Mouse (Mus musculus) spleen, adult 10 weeks (tissue): ENCODE measurements around the gene Camk2n1. TPM values are rescaled to one million over a fixed set of nuclear protein-coding genes. Genes with fewer than 3 reads are reported as not detected.

Experiments used
- polyA plus RNA-seq: library from polyadenylated mRNA; stranded (reverse); fragments of 350-450 nt; fragmentation: Illumina TruSeq; extraction: RNeasy Lipid Tissue Mini Kit (QIAGEN cat#74804); gene quantifications from one replicate; pipeline ENCODE4 v1.2.3, GENCODE M21; 2015; ENCODE audit warnings: low replicate concordance; ENCODE audit not compliant: insufficient read depth

Gene Camk2n1
- polyA plus RNA-seq = 11.5 TPM

GRCm38 (mm10) chr4:138453753-138454570 lies at the start of gene Camk2n1:
Gene Camk2n1, plus strand, starts transcription at chr4:138454314.

DNA sequence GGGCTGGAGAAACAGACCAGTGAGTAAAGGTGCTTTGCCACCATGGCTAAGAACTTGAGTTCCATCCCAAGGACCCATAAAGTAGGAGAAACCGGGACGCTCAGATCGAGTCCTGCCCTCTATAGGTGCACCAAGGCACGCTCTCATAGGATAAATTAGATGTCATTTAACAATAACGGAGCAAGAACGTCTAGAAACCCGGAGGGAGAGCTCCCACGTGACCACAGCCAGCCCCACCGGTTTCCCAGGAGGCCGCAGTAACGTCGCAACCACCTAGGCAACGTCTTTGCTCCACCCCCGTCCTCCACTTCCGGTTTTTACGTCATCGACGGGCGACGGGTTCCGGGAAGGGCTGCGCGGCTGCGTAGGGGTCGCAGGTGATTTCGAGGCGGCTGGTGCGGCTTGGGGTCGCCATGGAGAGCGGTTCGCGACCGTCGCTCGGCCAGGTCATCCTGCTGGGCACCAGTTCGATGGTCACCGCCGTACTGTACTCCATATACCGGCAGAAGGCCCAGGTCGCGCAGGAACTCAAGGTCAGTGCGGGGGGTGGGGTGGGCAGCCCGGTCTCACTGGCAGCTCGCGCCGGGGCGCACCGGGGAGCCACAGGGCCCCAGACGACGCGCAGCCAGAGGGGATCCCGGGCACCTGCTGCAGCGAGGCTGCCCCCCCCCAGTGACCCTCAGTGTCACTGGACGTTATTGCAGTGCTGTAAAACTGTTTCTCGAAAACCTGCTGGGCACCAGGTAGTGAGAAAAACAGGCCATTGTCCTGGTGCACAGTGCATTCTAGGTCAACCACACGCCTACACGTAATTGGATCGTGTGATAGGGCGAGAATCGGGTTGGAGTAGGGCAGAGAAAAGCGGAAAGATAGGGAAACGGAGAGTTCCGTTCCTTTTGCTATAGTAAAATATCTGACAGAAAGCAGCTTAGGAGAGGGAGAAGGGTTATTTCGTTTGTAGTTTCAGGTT lies 19.5 kb upstream of the Camk2n1 start, which contains the start of gene Mul1:
Gene Mul1, plus strand, starts transcription at position 325 of the 970 bp plus-strand sequence.

Other genes starting within 250 kb of the Camk2n1 start
- 209 TPM for gene Hp1bp3, start 238.0 kb upstream of the Camk2n1 start, polyA plus RNA-seq
- gene Sh2d5, start 203.9 kb upstream of the Camk2n1 start, polyA plus RNA-seq = 0.51 TPM
- 0.21 TPM for gene Kif17, start 203.9 kb upstream of the Camk2n1 start, polyA plus RNA-seq
- 67.4 TPM for gene Ddost, start 149.6 kb upstream of the Camk2n1 start, polyA plus RNA-seq
- 46.5 TPM for gene Pink1, start 128.0 kb upstream of the Camk2n1 start, polyA plus RNA-seq
- gene Cda, start 86.3 kb upstream of the Camk2n1 start, polyA plus RNA-seq = not detected
- gene Fam43b, start 57.8 kb upstream of the Camk2n1 start, polyA plus RNA-seq = not detected
- 11.3 TPM for gene Mul1, start 19.6 kb upstream of the Camk2n1 start, polyA plus RNA-seq
- gene Vwa5b1, start 181.6 kb downstream of the Camk2n1 start, polyA plus RNA-seq = not detected